Mouse (Mus musculus): ENCODE data around the gene Tgfbr3.

The Tgfbr3 gene

GRCm38 (mm10) chr5:107112656-107113275 lies 176.7 kb downstream of the Tgfbr3 start:
- DNase-seq (ENCODE audit: low spot score in 2 of 2), result no peak

GRCm38 (mm10) chr5:107111802-107112201 lies 177.6 kb downstream of the Tgfbr3 start:
- DNase-seq (ENCODE audit: low spot score in 2 of 2), result no peak

GRCm38 (mm10) chr5:107110880-107111520 lies 178.4 kb downstream of the Tgfbr3 start:
- DNase-seq (ENCODE audit: low spot score in 2 of 2), result peak; percentile 33

- DNase-seq (ENCODE audit: low spot score in 2 of 2), result no peak
Observed at GRCm38 (mm10) chr5:107110089-107110879, 179.1 kb downstream of the Tgfbr3 start.

GRCm38 (mm10) chr5:107109416-107109815 lies 180.0 kb downstream of the Tgfbr3 start:
- no peak for DNase-seq (ENCODE audit: low spot score in 2 of 2)

- DNase-seq (ENCODE audit: low spot score in 2 of 2), result no peak
Observed at GRCm38 (mm10) chr5:107106793-107107192, 182.6 kb downstream of the Tgfbr3 start.

- DNase-seq (ENCODE audit: low spot score in 2 of 2), result no peak
Observed at GRCm38 (mm10) chr5:107106139-107106538, 183.3 kb downstream of the Tgfbr3 start.

- DNase-seq (ENCODE audit: low spot score in 2 of 2), result no peak
Observed at GRCm38 (mm10) chr5:107103591-107103990, 185.8 kb downstream of the Tgfbr3 start.

GRCm38 (mm10) chr5:107102916-107103315 lies 186.5 kb downstream of the Tgfbr3 start:
- no peak for DNase-seq (ENCODE audit: low spot score in 2 of 2)

- DNase-seq (ENCODE audit: low spot score in 2 of 2), result no peak
Observed at GRCm38 (mm10) chr5:107101684-107102083, 187.7 kb downstream of the Tgfbr3 start.

GRCm38 (mm10) chr5:107101135-107101534 lies 188.3 kb downstream of the Tgfbr3 start:
- DNase-seq (ENCODE audit: low spot score in 2 of 2), result no peak

GRCm38 (mm10) chr5:107099634-107100033 lies 189.8 kb downstream of the Tgfbr3 start:
- no peak for DNase-seq (ENCODE audit: low spot score in 2 of 2)

GRCm38 (mm10) chr5:107099076-107099475 lies 190.4 kb downstream of the Tgfbr3 start:
- no peak for DNase-seq (ENCODE audit: low spot score in 2 of 2)

- no peak for DNase-seq (ENCODE audit: low spot score in 2 of 2)
Observed at GRCm38 (mm10) chr5:107098007-107098406, 191.4 kb downstream of the Tgfbr3 start.

GRCm38 (mm10) chr5:107097314-107097713 lies 192.1 kb downstream of the Tgfbr3 start:
- no peak for DNase-seq (ENCODE audit: low spot score in 2 of 2)

- DNase-seq (ENCODE audit: low spot score in 2 of 2), result no peak
Observed at GRCm38 (mm10) chr5:107094233-107094632, 195.2 kb downstream of the Tgfbr3 start.

- DNase-seq (ENCODE audit: low spot score in 2 of 2), result no peak
Observed at GRCm38 (mm10) chr5:107093253-107093652, 196.2 kb downstream of the Tgfbr3 start.

- DNase-seq (ENCODE audit: low spot score in 2 of 2), result peak; percentile 12 to 30
Observed at GRCm38 (mm10) chr5:107092137-107092536, 197.3 kb downstream of the Tgfbr3 start.

- no peak for DNase-seq (ENCODE audit: low spot score in 2 of 2)
Observed at GRCm38 (mm10) chr5:107089966-107090365, 199.5 kb downstream of the Tgfbr3 start.

GRCm38 (mm10) chr5:107087829-107088808 lies 201.3 kb downstream of the Tgfbr3 start:
- DNase-seq (ENCODE audit: low spot score in 2 of 2), result peak; percentile 39 to 60

- DNase-seq (ENCODE audit: low spot score in 2 of 2), result no peak
Observed at GRCm38 (mm10) chr5:107087291-107087690, 202.1 kb downstream of the Tgfbr3 start.

All from frontal cortex, postnatal 36 days (tissue).